Mouse (Mus musculus) liver, embryonic 16.5 days (tissue): ENCODE results near the gene Trdmt1. TPM values are rescaled to one million over a fixed set of nuclear protein-coding genes. Genes with fewer than 3 reads are reported as not detected.

Experiments
- ATAC-seq: fragments of 200-750 bp; cut with Nextera tagmentation; 2 replicates; pipeline ENCODE4 v1.8.0; 2017; ENCODE audit warnings: low read depth, mild to moderate bottlenecking, moderate number of reproducible peaks, moderate library complexity
- H3K27ac ChIP-seq: fragments of 300-500 bp; sonication (generic); 2 replicates; pipeline ENCODE4 v1.5.1; 2014; ENCODE audit warnings: mild to moderate bottlenecking, low read length
- H3K27me3 ChIP-seq: fragments of 300-500 bp; sonication (generic); 2 replicates; pipeline ENCODE4 v1.6.1; 2014; ENCODE audit warnings: low read depth, low read length, mixed read lengths; ENCODE audit not compliant: control insufficient read depth, insufficient read depth
- H3K36me3 ChIP-seq: fragments of 300-500 bp; sonication (generic); 2 replicates; pipeline ENCODE4 v1.6.1; 2014; ENCODE audit warnings: mild to moderate bottlenecking; ENCODE audit not compliant: control insufficient read depth, insufficient read depth
- H3K4me1 ChIP-seq: fragments of 300-500 bp; sonication (generic); 2 replicates; pipeline ENCODE4 v1.6.1; 2014; ENCODE audit warnings: low read depth, low read length, mixed read lengths; ENCODE audit not compliant: control insufficient read depth
- H3K4me2 ChIP-seq: fragments of 300-500 bp; sonication (generic); 2 replicates; pipeline ENCODE4 v1.6.1; 2014; ENCODE audit warnings: low read depth, low read length, mixed read lengths
- H3K4me3 ChIP-seq: fragments of 300-500 bp; sonication (generic); 2 replicates; pipeline ENCODE4 v1.5.1; 2014; ENCODE audit warnings: low read depth, mild to moderate bottlenecking, low read length
- H3K9ac ChIP-seq: fragments of 300-500 bp; sonication (generic); 2 replicates; pipeline ENCODE4 v1.6.1; 2014; ENCODE audit warnings: low read depth, low read length
- H3K9me3 ChIP-seq: fragments of 300-500 bp; sonication (generic); replicated peaks from 2 replicates; pipeline ENCODE4 v1.6.1; 2016; ENCODE audit warnings: low read length; ENCODE audit not compliant: control insufficient read depth
- WGBS: fragments of 180-500 bp; shearing (Covaris S2); extraction: QIAGEN DNeasy Blood & Tissue Kit; methylation state at CpG from one replicate; pipeline ENCODE4 v1.1.7; 2014; ENCODE audit not compliant: insufficient replicate concordance; 5-methylcytosine and 5-hydroxymethylcytosine counted together
- polyA plus RNA-seq: library from polyadenylated mRNA; unstranded; fragments of >200 nt; fragmentation: Nextera tagmentation; extraction: Ambion mirVana; gene quantifications from 2 replicates; pipeline ENCODE4 v1.2.1, GENCODE M21; 2015

Gene Trdmt1
- polyA plus RNA-seq, 1 experiment from 2014 or later: 3.6 TPM

- Histone ChIP-seq H3K4me2 (no peak overlapping the region), H3K4me3 (no peak overlapping the region), H3K9ac (no peak overlapping the region), H3K9me3 (no peaks in the 10 kb centered on the region), H3K36me3 (no peaks in the 10 kb centered on the region), H3K27ac (no peak overlapping the region), H3K4me1 (no peaks in the 10 kb centered on the region; the same call in 1 of the 2 replicates), H3K27me3 (no peaks in the 10 kb centered on the region)
- 55% methylated on average over 5 of the region's 5 CpGs for WGBS
- no peak for ATAC-seq
Measured at GRCm38 (mm10) chr2:13559729-13560128, 15.3 kb upstream of the Trdmt1 start.

GRCm38 (mm10) chr2:13559303-13559702 is 14.8 kb upstream of the Trdmt1 start:
- H3K4me2 ChIP-seq: no peak overlapping the region
- no peaks in the 10 kb centered on the region for H3K36me3 ChIP-seq
- H3K4me1 ChIP-seq: no peaks in the 10 kb centered on the region; the same call in 1 of the 2 replicates
- no peak overlapping the region for H3K4me3 ChIP-seq
- no peak for ATAC-seq
- WGBS: 38% methylated on average over 5 of the region's 5 CpGs
- H3K9ac ChIP-seq: no peak overlapping the region
- H3K27ac ChIP-seq: no peak overlapping the region
- H3K9me3 ChIP-seq: no peaks in the 10 kb centered on the region
- no peaks in the 10 kb centered on the region for H3K27me3 ChIP-seq

GRCm38 (mm10) chr2:13558607-13559262 is 14.3 kb upstream of the Trdmt1 start:
- no peaks in the 10 kb centered on the region for H3K27me3 ChIP-seq
- peak; percentile 47; the same call in 1 of the 2 replicates for ATAC-seq
- H3K9ac ChIP-seq: no peak overlapping the region
- H3K36me3 ChIP-seq: no peaks in the 10 kb centered on the region
- no peak overlapping the region for H3K27ac ChIP-seq
- H3K4me2 ChIP-seq: no peak overlapping the region
- H3K9me3 ChIP-seq: no peaks in the 10 kb centered on the region
- H3K4me1 ChIP-seq: no peaks in the 10 kb centered on the region; the same call in 1 of the 2 replicates
- H3K4me3 ChIP-seq: no peak overlapping the region
- WGBS: 13% methylated on average over 5 of the region's 5 CpGs

DNA sequence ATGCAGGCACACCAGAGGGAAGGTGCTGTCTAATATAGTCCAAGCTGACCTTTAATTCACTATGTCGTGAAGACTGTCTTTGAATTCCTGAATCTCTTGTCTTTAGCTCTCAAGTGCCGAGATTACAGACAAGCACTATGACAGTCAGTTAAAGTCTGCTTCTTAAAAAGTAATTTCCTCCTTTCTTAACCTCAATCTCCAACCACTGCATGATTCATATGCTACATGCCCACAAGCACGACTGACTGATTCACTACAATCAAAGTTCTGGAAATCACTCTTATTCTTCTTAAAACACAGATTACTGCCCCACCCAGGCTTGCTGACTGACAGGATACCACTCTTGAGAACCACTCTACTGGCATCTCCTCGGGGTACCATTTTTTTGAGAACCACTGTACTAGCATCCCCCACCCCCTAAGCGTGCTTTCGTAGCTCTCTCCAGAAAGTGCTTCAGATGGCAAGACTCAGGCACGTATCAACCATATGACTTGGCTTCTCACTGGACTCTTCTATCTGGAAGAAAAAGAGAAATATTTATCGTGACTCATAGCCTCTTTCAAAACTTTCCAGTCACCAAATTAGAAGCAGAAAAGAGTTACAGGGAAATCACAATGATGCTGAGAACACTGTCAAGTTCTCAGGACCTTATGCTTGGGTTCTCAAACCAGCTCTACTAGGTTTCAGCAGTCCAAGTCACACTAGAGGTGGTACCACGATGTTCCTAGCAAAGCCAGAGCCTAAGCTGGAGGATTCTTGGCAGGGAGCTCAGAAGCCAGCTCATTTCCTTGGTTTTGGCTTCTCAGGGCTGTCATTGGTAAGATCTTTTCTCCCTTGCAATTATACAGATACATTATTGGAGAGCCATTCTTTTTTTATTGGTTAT is 12.9 kb upstream of the Trdmt1 start:
- Histone ChIP-seq H3K9me3 (no peaks in the 10 kb centered on the region), H3K36me3 (no peaks in the 10 kb centered on the region), H3K4me2 (no peak overlapping the region), H3K27me3 (no peaks in the 10 kb centered on the region), H3K27ac (no peak overlapping the region), H3K9ac (no peak overlapping the region), H3K4me1 (no peaks in the 10 kb centered on the region; the same call in 1 of the 2 replicates), H3K4me3 (no peak overlapping the region)
- ATAC-seq: no peak
- WGBS: 53% methylated on average over 9 of the region's 9 CpGs

DNA sequence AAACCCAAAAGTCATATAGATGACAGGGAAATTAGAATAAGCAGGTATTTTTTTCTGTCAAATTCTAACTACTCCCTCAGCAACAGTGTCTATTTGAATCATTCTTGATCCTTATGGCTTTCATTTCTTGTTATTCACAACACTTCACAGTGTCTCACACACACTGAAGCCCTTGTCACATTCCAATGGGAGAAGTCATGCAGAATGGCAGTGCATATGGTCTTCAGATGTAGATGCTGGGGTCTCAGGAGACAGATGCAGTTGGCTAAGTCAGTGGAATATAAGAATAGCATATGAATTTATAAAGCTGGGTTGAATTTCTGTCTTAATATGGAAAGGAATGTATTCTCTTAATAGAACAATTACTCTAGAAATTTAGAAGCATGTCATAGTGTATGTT is 11.8 kb upstream of the Trdmt1 start:
- no peak overlapping the region for H3K4me3 ChIP-seq
- ATAC-seq: no peak
- no peak overlapping the region for H3K9ac ChIP-seq
- no peaks in the 10 kb centered on the region for H3K27me3 ChIP-seq
- no peaks in the 10 kb centered on the region for H3K36me3 ChIP-seq
- no peak overlapping the region for H3K27ac ChIP-seq
- no peak overlapping the region for H3K4me2 ChIP-seq
- no peaks in the 10 kb centered on the region for H3K9me3 ChIP-seq
- no peaks in the 10 kb centered on the region; the same call in 1 of the 2 replicates for H3K4me1 ChIP-seq

DNA sequence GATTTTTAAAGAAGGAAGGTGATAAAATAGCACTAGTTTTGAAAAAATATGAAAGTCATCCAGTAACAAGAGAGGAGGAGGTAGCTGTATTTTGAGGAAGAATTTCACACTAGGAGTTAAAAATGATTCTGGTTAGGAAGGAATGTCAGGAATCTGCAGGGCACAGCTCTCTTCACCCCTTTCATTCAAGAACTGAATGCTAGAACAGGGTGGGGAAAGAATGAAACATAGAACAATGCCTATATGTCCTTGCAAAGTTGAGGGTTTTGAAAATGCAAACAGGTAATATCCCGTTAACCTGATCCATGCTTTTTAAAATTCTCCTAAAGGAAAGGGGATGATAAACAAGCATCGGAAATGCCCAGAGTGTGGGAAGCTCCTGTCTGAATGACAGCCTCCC is 9.5 kb upstream of the Trdmt1 start:
- Histone ChIP-seq H3K4me3 (no peak overlapping the region), H3K27me3 (no peaks in the 10 kb centered on the region), H3K9me3 (no peaks in the 10 kb centered on the region), H3K27ac (no peak overlapping the region), H3K36me3 (no peaks in the 10 kb centered on the region), H3K4me2 (no peak overlapping the region), H3K4me1 (no peaks in the 10 kb centered on the region; the same call in 1 of the 2 replicates), H3K9ac (no peak overlapping the region)
- no peak for ATAC-seq
- WGBS: 66% methylated on average over 2 of the region's 2 CpGs

DNA sequence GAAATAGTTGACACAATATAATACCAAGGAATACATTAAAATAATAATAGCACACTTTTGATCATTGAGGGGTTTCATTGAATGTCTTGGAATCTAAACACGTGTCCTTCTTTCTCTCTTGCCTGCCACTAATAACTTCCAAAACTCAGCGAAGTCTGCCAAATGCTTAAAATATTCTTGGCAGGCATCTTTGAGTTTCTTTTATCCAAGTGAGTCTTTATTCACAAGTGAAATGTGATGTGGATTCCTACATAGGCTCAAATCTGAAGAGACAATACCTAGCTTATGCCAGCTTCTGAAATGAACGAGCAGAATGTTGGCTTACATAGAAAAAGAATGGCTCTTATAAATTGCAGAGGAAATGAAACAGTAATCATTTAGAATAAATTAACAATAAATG is 4.3 kb upstream of the Trdmt1 start:
- H3K4me1 ChIP-seq: peaks cover 8% of the 10 kb centered on the region
- 71% methylated on average over 3 of the region's 3 CpGs for WGBS
- H3K27me3 ChIP-seq: no peaks in the 10 kb centered on the region
- H3K27ac ChIP-seq: no peak overlapping the region
- no peak overlapping the region for H3K9ac ChIP-seq
- H3K4me2 ChIP-seq: no peak overlapping the region
- H3K9me3 ChIP-seq: no peaks in the 10 kb centered on the region
- ATAC-seq: no peak
- H3K36me3 ChIP-seq: no peaks in the 10 kb centered on the region
- no peak overlapping the region for H3K4me3 ChIP-seq

DNA sequence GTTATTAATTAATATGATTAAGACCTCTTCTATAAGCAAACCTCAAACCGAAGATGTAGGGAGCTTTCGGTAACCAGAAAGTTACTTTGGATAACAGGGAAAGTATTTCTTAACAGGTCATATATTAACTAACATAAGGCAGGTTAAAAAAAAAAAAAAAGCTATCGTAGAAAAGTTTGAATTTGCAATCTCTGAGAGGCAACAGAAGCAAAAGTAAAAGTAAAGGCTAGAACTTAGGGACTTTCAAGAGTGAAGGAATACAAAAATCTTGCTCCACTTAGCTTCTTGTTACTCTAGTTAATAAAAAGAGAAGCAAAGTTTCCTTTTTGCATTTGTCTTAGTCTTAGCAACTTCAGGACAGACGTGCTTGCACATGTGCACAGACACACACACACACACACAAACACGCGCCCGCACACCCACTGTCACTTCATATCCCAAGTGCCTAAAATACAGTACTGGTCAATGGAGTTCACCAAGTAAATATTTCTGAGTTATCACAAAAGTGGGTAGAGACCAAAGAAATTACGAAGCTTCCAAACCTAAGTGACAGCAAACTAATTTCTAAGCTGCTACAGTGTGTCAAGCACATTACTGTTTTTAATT is 846 bp downstream of the Trdmt1 start:
- Histone ChIP-seq H3K4me3 (peak overlapping the region; percentile 83), H3K27me3 (no peaks in the 10 kb centered on the region), H3K36me3 (no peaks in the 10 kb centered on the region), H3K9me3 (no peaks in the 10 kb centered on the region), H3K27ac (peak overlapping the region; percentile 95), H3K4me1 (peaks cover 19% of the 10 kb centered on the region), H3K9ac (peak overlapping the region; percentile 87), H3K4me2 (peak overlapping the region; percentile 90)
- ATAC-seq: peak; percentile 31
- WGBS: 24% methylated on average over 8 of the region's 8 CpGs

DNA sequence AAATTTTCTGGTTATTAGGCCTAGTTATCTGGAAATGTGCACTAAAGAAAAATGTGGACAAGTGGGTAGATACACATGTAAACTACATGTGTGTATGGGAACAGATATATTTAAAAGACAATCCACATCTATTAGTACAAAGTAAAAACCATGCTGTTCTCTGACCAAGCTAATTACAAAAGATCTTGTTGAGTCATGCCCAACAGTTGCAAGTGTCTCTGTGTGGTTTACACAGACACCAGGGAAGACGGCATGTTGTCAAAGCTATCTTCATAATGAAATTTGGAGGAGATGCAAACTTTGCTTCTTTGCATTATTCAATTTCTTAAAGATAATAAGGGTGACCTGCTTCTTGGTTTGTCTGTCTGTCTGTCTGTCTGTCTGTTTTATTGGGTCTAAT is 4.6 kb downstream of the Trdmt1 start:
- 34% methylated on average over 1 of the region's 1 CpGs for WGBS
- no peak overlapping the region for H3K4me3 ChIP-seq
- H3K36me3 ChIP-seq: no peaks in the 10 kb centered on the region
- H3K27me3 ChIP-seq: no peaks in the 10 kb centered on the region
- no peak overlapping the region for H3K9ac ChIP-seq
- no peak overlapping the region for H3K4me2 ChIP-seq
- peaks cover 26% of the 10 kb centered on the region for H3K4me1 ChIP-seq
- no peak overlapping the region for H3K27ac ChIP-seq
- ATAC-seq: no peak
- no peaks in the 10 kb centered on the region for H3K9me3 ChIP-seq
